Mouse (Mus musculus) brown adipose tissue, adult 24 weeks (tissue): ENCODE measurements at regions not wholly inside any gene's neighbourhood (a gene's known extent, or its start where the extent isn't known, plus 50 kb on each side); places are given as distances from the start of the nearest gene placed in this dataset.

Experiments used
- H3K27ac ChIP-seq: fragments of 200-500 bp; replicated peaks from 2 replicates; pipeline ENCODE4 v1.5.1; 2012; ENCODE audit warnings: low read depth, mild to moderate bottlenecking, low read length
- H3K4me1 ChIP-seq: fragments of 200-500 bp; 2 replicates; pipeline ENCODE4 v1.6.1; 2012; ENCODE audit warnings: low read length, mixed read lengths; ENCODE audit not compliant: control insufficient read depth, insufficient read depth, insufficient read length
- H3K4me3 ChIP-seq: fragments of 200-500 bp; 2 replicates; pipeline ENCODE4 v1.5.1; 2012; ENCODE audit warnings: low read depth, mild to moderate bottlenecking, low read length, moderate library complexity; ENCODE audit not compliant: insufficient read depth

- H3K4me3 ChIP-seq = no peak overlapping the region
- no peaks in the 10 kb centered on the region for H3K4me1 ChIP-seq
- no peak overlapping the region for H3K27ac ChIP-seq
Observed at GRCm38 (mm10) chr1:92742881-92743621, 88.4 kb upstream of the Gpc1 start.

DNA sequence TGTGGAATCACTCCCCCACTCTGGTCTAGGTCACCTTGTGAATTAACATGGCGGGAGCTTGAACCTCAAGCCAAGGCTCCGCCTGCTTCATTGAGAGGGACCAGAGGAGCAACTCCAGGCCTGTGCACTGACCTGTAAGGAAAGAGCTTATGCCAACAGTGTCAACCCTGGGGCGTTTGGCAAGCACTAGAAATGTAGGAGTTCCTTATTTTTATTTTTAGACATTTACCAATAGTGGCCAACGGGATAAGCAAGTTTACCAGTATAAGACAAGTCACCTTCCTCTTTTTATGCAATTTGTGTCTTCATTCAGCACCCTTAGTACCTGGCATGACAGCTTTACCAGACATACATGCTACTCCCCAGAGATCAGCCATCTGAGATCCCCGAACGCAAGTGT lies 89.1 kb upstream of the Gpc1 start:
- Histone ChIP-seq H3K4me3 (no peak overlapping the region), H3K27ac (no peak overlapping the region)

GRCm38 (mm10) chr1:92741047-92741446 lies 90.4 kb upstream of the Gpc1 start:
- no peaks in the 10 kb centered on the region for H3K4me1 ChIP-seq
- H3K27ac ChIP-seq = no peak overlapping the region
- no peak overlapping the region for H3K4me3 ChIP-seq

More for the DNA sequence above, 89.1 kb upstream of the Gpc1 start:
- no peaks in the 10 kb centered on the region for H3K4me1 ChIP-seq

DNA sequence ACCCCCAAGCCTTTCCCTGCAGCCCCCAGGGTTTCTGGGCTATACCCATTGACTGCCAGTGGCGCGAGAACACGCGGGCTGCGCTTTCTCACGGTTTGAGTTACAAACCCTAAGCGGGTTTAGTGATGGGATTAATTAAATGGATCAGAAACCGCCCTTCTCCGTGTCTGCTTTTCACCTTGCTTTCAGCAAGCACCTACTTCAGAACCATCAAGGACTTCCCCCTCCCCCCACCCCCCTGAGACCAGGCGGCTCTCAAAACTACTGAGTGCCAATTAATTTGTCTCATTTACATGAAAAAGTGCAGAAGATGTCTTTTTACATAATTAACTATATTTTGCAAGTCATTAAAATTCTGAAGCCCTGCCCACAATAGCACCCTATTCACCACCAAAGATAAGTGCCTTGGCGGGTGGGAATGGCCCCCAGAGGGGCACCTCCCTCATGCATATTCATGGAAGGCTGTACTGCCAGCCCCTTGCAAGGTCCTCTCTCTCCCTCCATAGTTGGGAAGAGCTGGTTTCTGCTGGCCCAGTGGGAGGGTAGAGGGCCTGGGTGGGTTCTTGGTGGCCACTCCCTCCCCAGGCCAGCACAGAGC lies 89.1 kb upstream of the Otos start:
- H3K4me1 ChIP-seq = no peaks in the 10 kb centered on the region
- H3K4me3 ChIP-seq = no peak overlapping the region
- no peak overlapping the region for H3K27ac ChIP-seq

GRCm38 (mm10) chr1:92736411-92736810 lies 87.8 kb upstream of the Otos start:
- Histone ChIP-seq H3K4me3 (no peak overlapping the region), H3K27ac (no peak overlapping the region), H3K4me1 (no peaks in the 10 kb centered on the region)

DNA sequence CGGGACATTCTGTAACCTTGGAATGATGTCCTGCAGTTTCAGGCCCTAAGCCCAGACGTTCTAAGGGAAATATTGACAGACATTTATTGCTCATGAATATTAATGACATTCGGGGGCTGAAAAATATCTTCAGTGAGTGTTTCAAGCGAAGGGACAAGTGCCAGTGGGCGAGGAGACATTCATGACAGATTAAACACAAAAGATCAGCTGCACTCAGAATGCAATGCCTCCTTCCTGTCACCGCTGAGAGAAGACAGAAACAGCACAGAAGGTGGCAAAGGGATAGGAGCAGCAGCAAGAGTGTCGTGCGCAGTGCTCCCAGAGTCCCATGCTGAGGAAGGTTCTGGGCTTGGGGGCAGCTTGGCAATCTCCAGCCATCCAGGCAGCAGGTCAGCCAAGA lies 85.1 kb upstream of the Otos start:
- H3K27ac ChIP-seq = no peak overlapping the region
- no peak overlapping the region for H3K4me3 ChIP-seq

GRCm38 (mm10) chr1:92731353-92732282 lies 83.0 kb upstream of the Otos start:
- H3K27ac ChIP-seq = no peak overlapping the region
- H3K4me1 ChIP-seq = no peaks in the 10 kb centered on the region
- H3K4me3 ChIP-seq = no peak overlapping the region

More for the DNA sequence above, 85.1 kb upstream of the Otos start:
- no peaks in the 10 kb centered on the region for H3K4me1 ChIP-seq

DNA sequence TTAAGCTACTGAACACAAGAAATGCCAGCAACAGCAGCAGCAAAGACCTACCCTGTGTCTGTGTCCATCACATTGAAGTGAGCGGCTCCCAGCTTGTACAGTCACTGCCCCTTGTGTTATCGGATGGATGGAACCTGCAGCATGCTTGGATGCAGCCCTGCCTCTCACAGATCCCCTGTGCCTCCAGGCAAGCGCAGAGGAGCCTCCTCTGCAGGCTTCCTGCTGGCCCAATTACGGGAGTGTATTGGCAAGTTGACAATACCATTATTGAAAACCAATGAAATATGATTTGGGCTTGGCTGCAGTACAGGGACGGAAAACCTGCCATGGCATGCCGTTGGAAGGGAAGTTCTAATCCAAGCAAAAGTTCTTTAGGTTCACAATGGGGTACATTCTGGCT lies 81.9 kb upstream of the Otos start:
- Histone ChIP-seq H3K27ac (no peak overlapping the region), H3K4me3 (no peak overlapping the region), H3K4me1 (no peaks in the 10 kb centered on the region)

GRCm38 (mm10) chr1:92727961-92728360 lies 79.3 kb upstream of the Otos start:
- no peak overlapping the region for H3K27ac ChIP-seq
- no peaks in the 10 kb centered on the region for H3K4me1 ChIP-seq
- no peak overlapping the region for H3K4me3 ChIP-seq

GRCm38 (mm10) chr1:92727371-92727770 lies 78.7 kb upstream of the Otos start:
- Histone ChIP-seq H3K4me3 (no peak overlapping the region), H3K4me1 (no peaks in the 10 kb centered on the region), H3K27ac (no peak overlapping the region)

GRCm38 (mm10) chr1:92726341-92726740 lies 77.7 kb upstream of the Otos start:
- H3K27ac ChIP-seq = no peak overlapping the region
- H3K4me3 ChIP-seq = no peak overlapping the region
- no peaks in the 10 kb centered on the region for H3K4me1 ChIP-seq

DNA sequence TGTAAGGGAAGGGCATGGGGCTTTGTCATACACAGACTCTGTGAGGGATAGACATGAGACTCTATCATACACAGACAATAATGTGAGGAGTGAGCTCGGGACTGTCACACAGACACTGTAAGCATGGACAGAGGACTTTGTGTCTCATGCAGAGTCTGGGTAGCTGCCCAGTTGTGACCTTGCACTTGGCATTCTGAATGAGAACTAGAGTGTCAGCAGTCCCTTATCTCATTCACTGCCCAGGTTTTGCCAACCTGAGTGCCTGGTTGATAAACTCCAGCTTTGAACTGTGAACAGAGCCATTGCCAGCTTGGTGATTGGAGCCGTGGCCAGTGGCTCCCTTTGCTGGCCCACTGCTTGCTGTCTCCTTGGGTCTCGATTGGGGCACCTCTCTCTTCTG lies 75.5 kb upstream of the Otos start:
- H3K4me3 ChIP-seq = no peak overlapping the region
- H3K4me1 ChIP-seq = no peaks in the 10 kb centered on the region
- no peak overlapping the region for H3K27ac ChIP-seq

- no peak overlapping the region for H3K4me3 ChIP-seq
- H3K4me1 ChIP-seq = no peaks in the 10 kb centered on the region
- no peak overlapping the region for H3K27ac ChIP-seq
Observed at GRCm38 (mm10) chr1:92720567-92720966, 71.9 kb upstream of the Otos start.

GRCm38 (mm10) chr1:92719864-92720263 lies 71.2 kb upstream of the Otos start:
- Histone ChIP-seq H3K27ac (no peak overlapping the region), H3K4me1 (no peaks in the 10 kb centered on the region), H3K4me3 (no peak overlapping the region)

GRCm38 (mm10) chr1:92718108-92718507 lies 69.5 kb upstream of the Otos start:
- Histone ChIP-seq H3K4me3 (no peak overlapping the region), H3K4me1 (no peaks in the 10 kb centered on the region), H3K27ac (no peak overlapping the region)
